Mouse (Mus musculus) urinary bladder, adult 18-20 months (tissue): ENCODE measurements at regions not wholly inside any gene's neighbourhood (a gene's known extent, or its start where the extent isn't known, plus 50 kb on each side); places are given as distances from the start of the nearest gene placed in this dataset.
"Not testable (repeated sequence)": the region's sequence is repeated elsewhere in the genome, so short reads cannot be mapped to it uniquely, and the experiment has no call there.

ENCODE experiments used
- DNase-seq, 2 experiments: peaks; one replicate each; pipeline ENCODE4 v3.0.0; 2022; ENCODE audit warnings: low spot score in 2 of 2, mixed read lengths in 2 of 2

DNA sequence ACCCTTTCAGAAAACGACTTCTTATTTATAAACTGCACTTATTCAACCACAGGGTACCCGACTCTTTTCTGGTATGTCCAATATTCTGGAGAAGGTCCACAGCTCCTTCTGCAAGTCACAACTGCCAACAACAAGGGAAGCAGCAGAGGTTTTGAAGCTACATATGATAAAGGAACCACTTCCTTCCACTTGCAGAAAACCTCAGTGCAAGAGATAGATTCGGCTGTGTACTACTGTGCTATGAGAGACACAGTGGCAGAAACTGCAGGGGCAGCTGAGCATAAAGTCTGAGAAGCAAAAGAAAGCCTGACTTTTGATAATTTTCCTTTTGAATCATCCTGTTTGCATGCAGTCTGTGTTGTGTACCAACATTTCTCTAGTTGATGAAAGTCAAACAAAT, 823.8 kb downstream of the Dad1 start:
- DNase-seq = not testable (repeated sequence)

DNA sequence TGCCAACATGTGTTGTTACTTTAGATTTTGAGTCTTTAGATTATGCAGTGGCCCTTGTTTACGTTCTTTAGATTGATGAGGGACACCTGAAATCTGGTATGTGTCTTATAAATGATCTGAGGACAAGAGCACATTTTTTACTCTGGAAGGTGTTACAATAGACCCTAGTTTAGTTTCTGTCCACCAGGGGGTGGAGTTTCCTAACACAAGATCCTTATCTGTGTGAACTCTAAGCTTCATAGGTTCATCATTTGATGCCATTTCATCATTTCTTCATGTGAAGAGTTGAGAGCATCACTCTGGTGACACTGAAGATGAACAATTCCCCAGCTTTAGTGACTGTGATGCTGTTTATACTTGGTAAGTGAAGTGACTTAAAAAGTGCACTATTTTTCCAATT, 825.5 kb downstream of the Dad1 start:
- not testable (repeated sequence) for DNase-seq

DNA sequence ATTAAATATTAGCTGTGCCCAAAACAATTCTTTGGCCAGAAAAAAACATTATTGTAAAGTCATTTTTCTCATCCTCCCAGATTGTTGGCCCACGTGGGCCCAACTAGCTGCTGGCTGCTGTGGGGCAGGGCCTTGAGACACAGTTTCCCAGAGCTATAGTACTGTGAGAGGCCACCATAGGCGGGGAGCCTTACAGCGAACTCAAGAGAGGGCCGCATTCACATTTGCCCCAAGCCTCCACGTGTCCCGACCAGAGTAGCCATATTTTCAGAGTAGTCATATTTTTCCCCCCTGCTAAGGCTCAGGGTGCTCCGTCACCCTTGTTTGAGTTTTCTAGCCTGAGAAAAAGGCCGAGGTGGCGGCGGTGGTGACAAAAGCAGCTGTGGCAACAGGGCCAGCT, 826.3 kb downstream of the Dad1 start:
- DNase-seq = not testable (repeated sequence)

DNA sequence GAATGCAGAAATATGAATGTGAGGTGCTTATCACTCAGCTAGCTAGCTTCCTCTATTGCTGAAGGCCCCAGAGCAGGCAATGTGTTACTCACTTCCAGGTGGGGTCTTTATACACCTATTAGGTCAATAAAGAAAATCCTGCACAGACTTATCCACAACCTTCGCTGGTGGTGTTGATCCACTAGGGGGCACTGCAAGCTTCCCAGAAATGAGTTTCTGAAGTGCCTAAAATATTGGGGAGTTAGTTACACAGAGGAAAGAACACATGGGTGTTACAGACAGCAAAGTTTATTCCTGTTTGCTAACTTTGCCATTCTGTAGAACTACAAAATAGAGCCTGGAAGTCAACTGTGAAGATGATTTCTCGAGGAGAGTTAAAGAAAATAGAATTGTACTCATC, 836.9 kb downstream of the Dad1 start:
- DNase-seq = not testable (repeated sequence)

DNA sequence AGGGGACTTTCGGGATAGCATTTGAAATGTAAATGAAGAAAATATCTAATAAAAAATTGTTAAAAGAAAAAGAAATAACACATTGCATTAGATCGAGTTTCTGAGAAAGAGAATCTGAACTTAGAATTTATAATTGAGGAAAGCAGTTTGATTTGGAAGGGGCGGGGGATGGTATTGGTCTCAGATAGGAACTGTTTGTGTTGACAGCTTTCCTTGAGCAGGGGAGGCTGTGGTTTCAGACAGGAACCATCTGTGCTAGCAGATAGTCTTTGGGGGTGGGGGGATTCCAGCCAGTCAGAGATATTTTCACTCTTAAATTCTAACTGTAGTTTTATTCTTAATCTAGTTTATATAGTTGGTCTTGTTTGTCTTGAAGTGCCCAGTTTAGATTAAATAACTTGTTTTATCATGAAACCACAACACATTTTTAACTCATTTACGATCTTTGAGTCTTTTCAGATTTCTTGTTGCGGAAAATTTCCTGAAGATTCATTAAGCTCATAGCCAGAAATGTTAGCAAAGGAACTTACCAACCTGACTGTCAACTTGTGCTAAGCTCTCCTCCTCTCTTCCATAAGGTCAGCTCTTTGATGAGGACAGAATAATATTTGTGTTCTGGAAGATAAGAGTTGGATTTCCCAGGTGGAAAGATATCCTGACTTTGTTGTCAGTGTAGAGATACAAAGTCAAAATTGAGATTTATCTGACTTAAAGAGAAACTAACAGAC, 846.2 kb downstream of the Dad1 start:
- DNase-seq = not testable (repeated sequence)

DNA sequence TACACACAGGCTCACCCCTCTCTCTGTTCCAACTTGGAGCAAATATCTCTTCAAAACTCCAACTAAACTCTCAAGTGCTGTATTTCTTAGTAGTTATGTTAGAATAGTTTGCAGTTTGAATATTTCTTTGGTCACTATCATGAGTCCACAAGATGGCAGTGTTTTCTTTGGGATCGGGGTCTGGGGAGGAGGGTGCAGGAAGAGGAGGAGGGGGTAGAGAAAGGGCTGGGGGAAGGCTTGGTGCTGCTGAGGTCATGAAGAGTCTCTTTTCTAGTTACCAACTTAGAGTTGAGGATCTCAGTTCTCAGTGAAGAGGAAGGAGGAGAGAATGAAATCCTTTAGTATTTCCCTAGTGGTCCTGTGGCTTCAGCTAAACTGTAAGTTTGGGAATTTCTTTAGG, 863.6 kb downstream of the Dad1 start:
- DNase-seq = not testable (repeated sequence)

DNA sequence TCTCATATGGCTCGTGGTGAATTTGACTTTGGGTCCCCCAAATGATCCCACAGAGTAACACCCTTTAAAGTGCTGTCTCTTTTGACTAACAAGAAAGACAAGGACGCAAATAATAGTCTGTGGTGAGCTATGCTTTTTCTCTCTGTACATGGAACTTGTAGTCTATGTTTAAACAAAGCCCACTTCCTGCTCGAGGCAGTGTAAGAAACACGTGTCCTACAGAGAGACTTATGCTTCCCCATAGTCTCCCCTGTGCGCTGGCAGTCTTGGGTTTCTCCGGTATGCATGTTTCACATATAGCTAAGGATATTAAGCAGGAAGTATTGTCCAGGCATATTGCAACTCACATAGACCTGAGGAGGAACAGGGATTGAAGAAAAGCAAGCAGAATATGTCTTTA, 879.0 kb upstream of the Olfr1507 start:
- DNase-seq = not testable (repeated sequence)

DNA sequence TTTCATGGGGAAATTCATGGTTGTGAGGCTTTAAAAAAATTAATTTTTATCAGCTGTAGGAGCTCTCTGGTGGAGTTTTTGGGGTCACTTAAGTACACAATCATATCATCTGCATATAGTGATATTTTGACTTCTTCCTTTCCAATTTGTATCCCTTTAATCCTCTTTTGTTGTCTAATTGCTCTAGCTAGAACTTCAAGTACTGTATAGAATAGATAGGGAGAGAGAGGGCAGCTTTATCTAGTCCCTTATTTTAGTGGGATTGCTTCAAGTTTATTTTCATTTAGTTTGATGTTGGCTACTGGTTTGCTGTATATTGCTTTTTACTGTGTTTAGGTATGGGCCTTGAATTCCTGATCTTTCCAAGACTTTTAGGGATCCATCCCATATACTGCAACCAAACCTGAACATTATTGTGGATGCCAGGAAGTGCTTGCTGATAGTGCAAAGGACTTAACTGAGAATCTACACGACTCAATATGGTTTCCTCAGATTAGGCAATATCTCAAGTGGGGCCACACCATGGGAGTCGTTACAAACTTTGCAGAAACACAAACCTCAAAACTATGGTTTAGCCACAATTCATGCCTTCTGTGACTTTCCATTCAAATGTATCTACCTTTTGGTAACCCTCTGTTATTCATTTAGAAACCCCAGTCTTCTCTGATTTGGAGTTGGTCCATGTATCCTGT, 878.4 kb upstream of the Olfr1507 start:
- not testable (repeated sequence) for DNase-seq

DNA sequence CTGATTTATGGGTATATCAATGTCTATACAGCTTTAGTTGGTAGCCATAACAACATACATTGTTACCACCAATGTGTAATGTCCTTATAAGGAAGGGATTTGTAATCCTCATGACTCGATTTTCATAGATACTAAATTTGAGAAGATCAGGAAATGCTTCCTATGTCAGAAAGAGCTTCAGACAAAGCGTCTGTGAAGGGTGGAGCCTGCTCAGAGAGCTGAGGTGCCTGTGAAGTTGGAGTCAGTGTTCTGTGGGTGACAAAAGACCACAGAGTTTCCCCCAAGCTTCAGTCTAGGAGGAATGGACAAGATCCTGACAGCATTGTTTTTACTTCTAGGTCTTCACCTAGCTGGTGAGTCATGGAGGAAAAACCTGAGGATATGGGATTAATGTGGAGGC, 874.2 kb upstream of the Olfr1507 start:
- DNase-seq = no peak

DNA sequence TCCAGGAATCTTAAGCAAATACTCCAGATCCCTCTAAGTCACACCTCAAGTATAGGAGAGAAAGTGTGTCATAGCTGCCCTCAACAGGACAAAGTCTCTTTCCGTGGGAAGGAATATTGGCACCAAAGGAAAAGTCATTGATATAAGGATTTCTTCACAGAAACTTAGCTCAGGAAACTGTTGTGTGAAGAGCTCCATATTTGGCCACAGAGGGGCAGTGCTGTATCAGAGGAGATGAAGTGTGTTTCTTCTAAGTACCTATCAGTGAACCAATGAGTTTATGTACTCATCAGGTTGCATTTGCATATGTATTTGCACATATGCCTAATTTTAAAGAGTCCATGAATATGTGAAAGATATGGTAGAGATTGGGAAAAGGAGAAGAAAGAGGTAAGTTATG, 871.9 kb upstream of the Olfr1507 start:
- not testable (repeated sequence) for DNase-seq

DNA sequence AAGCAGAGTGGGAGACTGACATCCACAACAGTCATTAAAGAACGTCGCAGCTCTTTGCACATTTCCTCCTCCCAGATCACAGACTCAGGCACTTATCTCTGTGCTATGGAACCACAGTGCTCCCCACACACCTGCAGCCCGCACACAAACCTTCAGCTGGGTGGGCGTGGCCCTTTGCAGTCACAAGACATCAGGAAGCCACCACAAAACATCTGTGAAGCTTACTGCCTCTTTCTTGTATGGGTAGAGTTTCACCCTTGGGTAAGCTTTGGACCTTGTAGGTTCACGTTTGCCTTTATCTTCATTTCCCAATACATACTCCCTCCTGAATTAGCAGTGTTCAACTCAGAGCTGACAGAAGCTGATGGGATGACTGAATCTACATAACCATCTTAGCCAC, 868.4 kb upstream of the Olfr1507 start:
- not testable (repeated sequence) for DNase-seq

DNA sequence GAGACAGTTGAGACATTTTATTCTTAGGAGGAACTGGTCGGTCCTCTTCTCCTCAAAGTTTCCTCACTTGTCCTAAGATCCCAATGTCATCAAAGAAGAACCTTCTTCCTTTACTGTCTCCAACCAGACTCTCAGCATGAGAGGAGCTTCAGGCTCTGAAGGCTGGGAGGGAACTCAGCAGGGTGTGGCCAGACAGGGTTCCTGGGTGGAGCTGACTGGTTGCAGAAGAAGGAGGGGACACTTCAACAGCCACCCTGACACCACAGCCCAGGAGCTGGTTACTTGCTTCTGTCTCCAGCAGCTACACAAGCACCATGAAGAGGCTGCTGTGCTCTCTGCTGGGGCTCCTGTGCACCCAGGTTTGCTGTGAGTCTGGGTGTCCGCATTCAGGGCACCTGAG, 866.5 kb upstream of the Olfr1507 start:
- DNase-seq = not testable (repeated sequence)

DNA sequence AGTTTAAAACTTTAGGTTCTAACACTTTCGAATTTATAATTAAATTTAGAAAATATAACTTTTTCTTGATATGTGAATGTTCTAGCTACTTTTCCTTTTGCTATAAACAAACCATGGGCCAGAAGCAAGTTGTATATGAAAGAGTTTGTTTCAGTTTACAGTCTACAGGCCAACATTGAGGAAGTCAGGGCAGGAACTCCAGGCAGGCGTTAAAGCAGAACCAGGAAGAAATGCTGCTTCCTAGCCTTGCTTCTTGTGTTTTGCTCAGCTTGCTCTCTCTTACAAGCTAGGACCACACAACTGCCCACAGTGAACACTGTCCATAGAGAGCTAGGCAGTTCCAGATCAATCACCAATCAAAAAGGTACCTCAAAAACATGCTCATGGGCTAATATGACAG, 861.9 kb upstream of the Olfr1507 start:
- not testable (repeated sequence) for DNase-seq

DNA sequence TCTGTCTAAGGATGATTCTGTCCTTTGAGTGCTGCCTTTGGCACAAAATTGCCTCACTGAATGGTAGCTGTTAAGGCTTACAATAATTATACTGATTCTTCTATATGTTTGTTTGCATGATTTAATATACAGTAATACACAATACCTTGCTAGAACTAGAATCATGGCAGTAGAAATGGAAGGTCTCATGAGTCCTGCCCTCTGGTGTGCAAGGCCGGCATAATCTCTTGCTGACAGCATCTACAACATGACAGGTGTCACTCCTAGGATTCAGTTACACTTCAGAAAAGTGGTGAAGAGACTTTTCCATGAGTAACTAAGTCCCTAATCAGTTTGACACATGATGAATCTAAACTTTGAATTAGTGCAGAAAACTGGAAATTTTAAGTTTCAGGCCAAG, 861.2 kb upstream of the Olfr1507 start:
- not testable (repeated sequence) for DNase-seq

DNA sequence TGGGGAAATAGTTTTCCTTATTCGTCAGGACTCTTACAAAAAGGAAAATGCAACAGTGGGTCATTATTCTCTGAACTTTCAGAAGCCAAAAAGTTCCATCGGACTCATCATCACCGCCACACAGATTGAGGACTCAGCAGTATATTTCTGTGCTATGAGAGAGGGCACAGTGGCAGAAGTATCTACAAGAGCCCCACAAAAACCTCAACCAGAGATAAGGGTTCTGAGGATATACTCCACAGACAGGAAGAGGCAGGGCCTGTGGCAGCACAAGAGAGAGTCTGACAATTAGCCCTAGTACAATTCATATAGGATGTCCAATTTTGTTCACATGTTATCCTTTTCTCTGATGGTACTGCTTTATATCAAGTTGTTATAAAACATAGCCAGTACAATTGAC, 855.9 kb upstream of the Olfr1507 start:
- not testable (repeated sequence) for DNase-seq

DNA sequence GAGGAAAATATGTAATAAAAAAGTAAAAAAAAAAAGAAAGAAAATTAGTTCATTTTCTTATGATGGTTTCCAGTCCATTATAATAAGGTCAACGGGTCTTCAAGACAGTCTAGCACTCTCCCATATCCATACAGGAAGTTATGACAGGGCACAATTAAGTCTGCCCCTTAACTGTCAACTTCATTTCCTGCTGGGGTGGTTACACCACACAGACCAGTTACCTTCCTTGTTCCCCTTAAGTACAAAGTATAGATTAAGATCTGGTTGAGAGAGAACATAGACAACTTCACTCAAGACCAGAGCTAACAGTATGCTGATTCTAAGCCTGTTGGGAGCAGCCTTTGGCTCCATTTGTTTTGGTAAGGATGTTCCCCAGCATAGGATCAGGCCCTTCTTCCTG, 855.2 kb upstream of the Olfr1507 start:
- not testable (repeated sequence) for DNase-seq

DNA sequence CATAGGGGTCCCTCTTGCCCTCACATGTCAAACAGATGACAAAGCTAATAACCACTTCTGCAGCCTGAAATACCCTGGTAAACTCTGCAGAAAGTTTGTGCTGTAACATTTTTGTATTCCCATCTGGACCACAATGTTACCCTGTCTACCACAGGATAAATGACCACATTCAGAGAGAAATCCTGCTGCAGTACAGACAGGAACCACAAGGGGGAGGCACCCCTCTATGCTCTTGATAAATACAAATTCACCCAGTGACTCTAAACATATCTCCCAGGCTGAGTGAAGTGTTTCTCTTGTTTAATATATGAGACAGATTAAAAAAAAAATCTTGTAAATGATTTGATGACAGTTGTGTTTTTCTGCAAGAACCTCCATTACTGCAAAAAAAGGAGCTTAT, 853.6 kb upstream of the Olfr1507 start:
- DNase-seq = not testable (repeated sequence)

DNA sequence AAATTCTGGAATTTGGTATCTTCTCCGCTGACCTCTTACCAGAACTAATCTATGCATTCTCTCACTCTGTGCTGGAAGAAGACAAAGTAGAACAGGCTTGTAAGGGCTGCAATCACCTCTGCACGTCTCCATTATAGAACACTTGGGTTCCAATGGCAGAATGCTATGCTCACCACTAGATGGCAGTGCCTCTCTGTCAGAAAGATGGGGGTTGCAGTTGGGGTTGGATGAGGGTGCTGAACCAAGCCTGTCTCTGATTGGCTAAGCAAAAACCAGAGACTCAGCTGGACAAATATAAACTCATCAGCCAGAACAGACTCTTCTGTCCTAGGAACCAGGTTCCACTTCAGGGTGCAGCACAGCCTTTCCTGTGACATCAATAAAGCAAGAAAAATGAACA, 850.0 kb upstream of the Olfr1507 start:
- not testable (repeated sequence) for DNase-seq

DNA sequence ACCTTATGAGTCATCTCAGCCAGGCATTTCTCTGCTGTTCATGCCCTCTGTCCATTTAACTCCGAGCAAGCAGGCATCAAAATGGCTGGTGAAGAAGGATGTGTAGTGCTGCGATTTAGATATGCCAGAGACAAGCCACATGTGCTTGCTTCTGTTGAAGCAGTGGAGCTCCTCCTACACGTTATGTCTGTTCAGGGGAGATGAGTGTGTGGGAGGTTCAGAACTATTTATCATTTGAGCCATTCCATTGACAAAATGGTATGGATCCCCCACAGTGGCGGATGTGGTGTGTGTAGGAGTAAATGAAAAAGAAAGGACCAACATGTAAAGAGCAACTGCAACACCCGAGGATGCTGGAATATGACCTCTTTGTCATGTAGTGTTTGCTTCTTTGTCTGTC, 848.3 kb upstream of the Olfr1507 start:
- not testable (repeated sequence) for DNase-seq

DNA sequence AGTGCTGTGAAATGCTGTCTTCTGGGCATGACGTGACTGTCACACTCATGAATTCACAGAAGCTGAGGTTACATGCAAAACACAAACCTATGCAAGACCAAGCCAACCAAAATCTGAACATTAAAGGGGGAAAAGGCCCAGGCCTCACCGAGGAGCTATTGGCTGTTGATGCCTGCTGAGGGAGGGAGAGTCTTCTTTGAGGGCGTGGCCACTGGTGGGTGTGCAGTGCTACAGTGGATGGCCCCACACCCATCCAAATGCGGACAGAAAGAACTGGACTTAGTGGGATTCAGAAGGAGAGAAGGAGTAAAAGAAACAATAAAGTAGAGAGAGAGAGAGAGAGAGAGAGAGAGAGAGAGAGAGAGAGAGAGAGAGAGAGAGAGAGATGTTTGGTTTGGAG, 843.6 kb upstream of the Olfr1507 start:
- DNase-seq = not testable (repeated sequence)

DNA sequence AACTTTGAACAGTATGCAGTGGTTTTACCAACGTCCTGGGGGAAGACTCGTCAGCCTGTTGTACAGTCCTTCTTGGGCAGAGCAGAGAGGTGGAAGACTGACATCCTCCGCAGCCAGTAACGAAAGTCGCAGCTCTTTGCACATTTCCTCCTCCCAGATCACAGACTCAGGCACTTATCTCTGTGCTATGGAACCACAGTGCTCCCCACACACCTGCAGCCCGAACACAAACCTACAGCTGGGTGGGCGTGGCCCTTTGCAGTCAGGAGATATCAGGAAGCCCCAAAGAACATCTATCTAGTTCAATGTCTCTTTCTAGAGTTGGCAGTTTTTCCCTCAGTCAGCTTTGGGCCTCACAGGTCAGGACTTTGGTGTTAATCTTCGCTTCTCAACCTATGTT, 841.9 kb upstream of the Olfr1507 start:
- not testable (repeated sequence) for DNase-seq

DNA sequence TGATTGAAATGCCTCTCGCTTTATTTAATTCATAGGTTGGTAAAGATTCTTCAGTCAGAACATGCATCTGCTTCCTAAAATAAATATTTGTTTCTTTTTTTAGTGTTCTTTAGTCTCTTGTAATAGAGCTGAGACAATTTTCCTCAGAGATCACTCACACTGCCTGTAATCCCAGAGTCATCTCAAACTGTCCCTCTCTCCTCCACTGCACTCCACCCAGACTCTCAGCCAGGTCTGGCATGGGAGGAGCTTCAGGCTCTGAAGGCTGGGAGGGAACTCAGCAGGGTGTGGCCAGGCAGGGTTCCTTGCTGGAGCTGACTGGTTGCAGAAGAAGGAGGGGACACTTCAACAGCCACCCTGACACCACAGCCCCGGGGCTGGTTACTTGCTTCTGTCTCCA, 841.2 kb upstream of the Olfr1507 start:
- not testable (repeated sequence) for DNase-seq

DNA sequence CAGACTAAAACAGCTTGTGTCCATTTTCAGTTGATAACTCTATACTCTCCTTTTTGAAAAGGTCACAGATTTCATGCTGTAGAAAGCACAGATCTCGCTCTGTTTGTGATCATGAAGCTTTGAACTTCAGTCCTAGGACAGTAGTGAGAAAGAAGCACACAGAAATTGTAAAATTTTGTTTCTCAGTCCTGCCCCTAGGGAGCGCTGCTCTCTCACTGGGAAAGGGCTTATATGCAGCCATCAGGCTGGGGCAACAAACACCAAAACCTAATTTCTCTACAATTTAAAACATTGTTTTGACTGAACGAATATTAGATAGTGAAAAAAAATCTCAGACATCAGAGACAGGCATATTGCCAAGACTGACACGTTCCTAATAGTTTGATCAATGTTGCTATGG, 838.9 kb upstream of the Olfr1507 start:
- DNase-seq = not testable (repeated sequence)
